Mouse (Mus musculus) megakaryocyte progenitor cell, adult 5-6 weeks (primary cell): Measurements from ENCODE around the gene Lrrc27. TPM values are rescaled to one million over a fixed set of nuclear protein-coding genes. Genes with fewer than 3 reads are reported as not detected.

Experiments used
- ATAC-seq: replicated peaks from 2 replicates; pipeline ENCODE4 v1.8.0; 2016; ENCODE audit warnings: mild to moderate bottlenecking, moderate TSS enrichment, inconsistent platforms; ENCODE audit not compliant: poor library complexity
- total RNA-seq, 2 experiments: library from RNA; stranded (forward) in 1 of 2; stranded (reverse) in 1 of 2; fragments of 157-497, 149-512 nt in 1 of 2; fragments of 200-1000 nt in 1 of 2; gene quantifications; 2 replicates each; pipeline versions ENCODE4 v1.2.3 to v1.2.4; 2015 to 2017

Gene Lrrc27
- total RNA-seq, 2 experiments from 2014 or later: 2.0 to 2.1 TPM

GRCm38 (mm10) chr7:139270738-139271137, 58.0 kb downstream of the Lrrc27 start:
- ATAC-seq: no peak

DNA sequence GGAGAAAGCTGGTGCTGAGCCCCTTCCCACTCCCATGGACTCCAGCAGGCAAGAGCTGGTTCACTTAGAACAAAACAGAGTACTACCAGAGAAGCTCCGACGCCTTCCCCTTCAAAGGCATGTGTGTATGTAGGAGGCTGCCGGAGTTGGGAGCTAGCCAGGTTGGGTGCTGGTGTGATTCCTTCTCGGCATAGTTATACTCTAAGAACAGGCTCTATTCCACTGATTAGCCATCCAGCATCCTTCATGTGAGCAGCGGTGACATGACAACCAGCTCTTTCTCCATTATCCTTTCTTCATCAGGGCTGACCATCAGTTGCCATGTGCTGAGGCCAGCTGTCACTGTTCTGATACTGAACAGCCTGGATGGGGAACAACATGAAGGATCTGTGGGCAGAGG, 59.1 kb downstream of the Lrrc27 start:
- no peak for ATAC-seq

GRCm38 (mm10) chr7:139272639-139273396, 60.0 kb downstream of the Lrrc27 start:
- peak; percentile 27 for ATAC-seq

- ATAC-seq: peak; percentile 80
These were observed 60.6 kb downstream of the Lrrc27 start for GRCm38 (mm10) chr7:139273397-139273719.

- ATAC-seq: no peak
These were observed 62.8 kb downstream of the Lrrc27 start for GRCm38 (mm10) chr7:139275586-139275985.

DNA sequence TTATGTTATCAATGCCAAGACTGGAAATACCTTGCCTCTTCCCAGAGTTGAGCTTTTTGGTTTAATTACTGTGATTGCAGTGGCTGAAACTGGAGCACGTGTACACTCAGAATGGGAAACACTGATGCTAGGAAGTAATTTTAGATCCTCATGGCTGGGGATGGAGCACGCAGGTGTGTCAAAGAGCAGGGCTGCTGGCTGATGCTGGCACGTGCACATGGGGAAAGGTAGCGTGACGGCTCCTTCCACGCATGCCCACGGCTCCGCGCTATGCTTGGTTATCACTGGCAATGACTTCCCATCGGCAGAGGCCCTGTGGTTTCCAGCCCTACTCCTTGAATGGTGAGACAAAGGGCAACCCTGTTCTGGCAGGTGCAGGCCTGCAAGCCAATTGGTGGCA, 63.4 kb downstream of the Lrrc27 start:
- no peak for ATAC-seq

DNA sequence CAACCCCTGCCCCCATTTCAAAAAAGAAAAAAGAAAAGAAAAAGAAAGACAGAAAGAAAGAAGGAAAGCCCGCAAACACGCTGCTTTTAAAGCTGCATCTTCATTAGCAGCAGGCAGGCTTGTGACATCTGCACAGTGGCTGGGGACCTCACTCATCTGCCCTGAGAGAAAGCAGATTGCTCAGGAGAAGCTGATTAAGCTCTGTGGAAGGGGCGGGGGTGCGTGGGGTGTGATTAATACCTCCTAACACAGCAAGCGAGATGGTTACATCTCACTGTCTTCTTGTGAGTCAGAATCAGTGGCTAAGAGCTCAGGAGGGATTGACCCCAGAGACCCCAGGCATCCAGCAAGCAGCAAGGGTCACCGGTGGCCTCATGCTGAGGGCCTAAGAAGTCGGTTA, 64.7 kb downstream of the Lrrc27 start:
- ATAC-seq: no peak

DNA sequence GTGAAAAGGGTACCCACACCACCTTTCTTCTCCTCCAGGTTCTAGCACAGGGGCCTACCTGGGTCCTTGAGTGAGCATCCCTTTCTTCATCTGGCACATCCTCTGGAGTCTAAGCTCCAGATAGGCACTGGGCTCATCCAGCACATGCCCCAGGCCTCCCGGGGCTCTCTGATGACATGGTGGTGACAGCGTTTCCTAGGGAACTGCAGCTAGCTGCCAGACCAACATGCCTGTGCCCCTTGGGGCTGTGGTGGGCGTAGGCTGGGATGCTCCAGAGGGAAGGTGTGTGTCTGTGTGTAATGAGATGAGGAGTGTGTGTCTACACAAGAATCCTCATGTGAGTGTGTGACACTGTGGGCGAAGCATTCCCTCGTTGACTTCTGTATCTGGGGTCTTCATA, 66.8 kb downstream of the Lrrc27 start:
- ATAC-seq: no peak

GRCm38 (mm10) chr7:139280044-139280443, 67.3 kb downstream of the Lrrc27 start:
- no peak for ATAC-seq

GRCm38 (mm10) chr7:139281195-139281594, 68.4 kb downstream of the Lrrc27 start:
- peak; percentile 47 for ATAC-seq

DNA sequence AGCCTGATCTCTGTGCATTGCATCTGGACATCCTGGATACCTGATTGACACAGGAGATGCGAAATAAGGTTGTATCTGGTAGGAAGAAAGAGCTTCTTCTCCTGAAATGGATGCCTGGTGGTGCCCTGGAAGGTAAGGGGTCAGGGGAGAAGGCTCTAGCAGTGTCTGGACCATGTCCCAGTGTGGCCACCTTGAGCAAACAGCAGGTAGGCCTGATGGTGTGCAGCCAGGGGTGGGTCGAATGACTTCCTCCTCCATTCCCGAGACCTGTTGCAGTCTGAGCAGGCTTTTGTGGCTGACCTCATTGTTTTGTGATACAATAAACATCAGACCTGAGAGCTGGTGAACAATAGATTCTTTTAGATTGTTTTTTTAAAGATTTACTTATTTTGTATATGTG, 69.2 kb downstream of the Lrrc27 start:
- ATAC-seq: no peak

GRCm38 (mm10) chr7:139285295-139285943, 72.6 kb downstream of the Lrrc27 start:
- ATAC-seq: no peak; the same call in 1 of the 2 replicates

- no peak for ATAC-seq
These were observed 75.8 kb downstream of the Lrrc27 start for GRCm38 (mm10) chr7:139288540-139288939.

Other genes with a start within 250 kb of the Lrrc27 start
- gene Dpysl4, start 127.0 kb upstream of the Lrrc27 start, total RNA-seq (2015): not detected in 2 replicates
- gene Dpysl4, start 127.0 kb upstream of the Lrrc27 start, total RNA-seq (2017): not detected in 2 replicates
- not detected in 2 replicates for gene Stk32c, start 319 bp downstream of the Lrrc27 start, total RNA-seq (2015)
- not detected in 2 replicates for gene Stk32c, start 319 bp downstream of the Lrrc27 start, total RNA-seq (2017)
- 3.7 and 4.6 TPM in 2 replicates for gene Pwwp2b, start 35.5 kb downstream of the Lrrc27 start, total RNA-seq (2015)
- gene Pwwp2b, start 35.5 kb downstream of the Lrrc27 start, total RNA-seq (2017): 2.5 and 4.7 TPM in 2 replicates
- 8.5 and 9.9 TPM in 2 replicates for gene Inpp5a, start 176.1 kb downstream of the Lrrc27 start, total RNA-seq (2015)
- 4.9 and 11.2 TPM in 2 replicates for gene Inpp5a, start 176.1 kb downstream of the Lrrc27 start, total RNA-seq (2017)